ENCODE assay signal across 30 mouse cellular contexts in genomic region chr15:79263726-79264125, GRCm38 (mm10). TPM values are rescaled to one million over a fixed set of nuclear protein-coding genes. Genes with fewer than 3 reads are reported as not detected.
"Had no signal": no experiment of that assay in that cellular context is flagged by ENCODE, and none has a peak within 500 bp of the region (broad histone marks: within the 10 kb centered on the region; RNA-seq: fewer than 3 reads in every experiment).

No protein-coding gene starts in this region.

- H3K9me3 ChIP-seq: heart, embryonic 15.5 days; hindbrain, embryonic 13.5 days; hindbrain, embryonic 15.5 days; kidney, embryonic 15.5 days; limb, embryonic 13.5 days; limb, embryonic 15.5 days had no signal

- H3K27ac ChIP-seq: heart, adult 2 months; heart, embryonic 15.5 days; hindbrain, embryonic 13.5 days; hindbrain, embryonic 15.5 days; hindbrain, postnatal 0 days; kidney, embryonic 15.5 days; kidney, postnatal 0 days; limb, embryonic 13.5 days; limb, embryonic 15.5 days; liver, embryonic 12.5 days; liver, embryonic 14.5 days had no signal

- H3K9ac ChIP-seq: heart, embryonic 15.5 days; hindbrain, embryonic 13.5 days; hindbrain, embryonic 15.5 days; kidney, embryonic 15.5 days; limb, embryonic 13.5 days; limb, embryonic 15.5 days; liver, embryonic 12.5 days; liver, embryonic 14.5 days had no signal

- H3K36me3 ChIP-seq: heart, embryonic 15.5 days; hindbrain, embryonic 13.5 days; hindbrain, embryonic 15.5 days; kidney, embryonic 15.5 days; limb, embryonic 13.5 days; limb, embryonic 15.5 days; liver, embryonic 12.5 days had no signal

- H3K4me3 ChIP-seq: heart, adult 2 months; heart, embryonic 15.5 days; hindbrain, embryonic 13.5 days; hindbrain, embryonic 15.5 days; kidney, embryonic 15.5 days; limb, embryonic 13.5 days; limb, embryonic 15.5 days; liver, embryonic 12.5 days had no signal

- DNase-seq: gastrocnemius, postnatal 14 days; gastrocnemius, postnatal 36 days; heart, adult 11 months; heart, adult 2 months; heart, postnatal 14 days; heart, postnatal 36 days; kidney, adult 11 months; kidney, adult 2 months; kidney, adult 9 months; kidney, postnatal 14 days; kidney, postnatal 36 days; layer of hippocampus, adult 9-11 months; layer of hippocampus, postnatal 36 days; left cerebral cortex, postnatal 4 days had no signal

- H3K4me2 ChIP-seq: heart, embryonic 11.5 days; heart, embryonic 15.5 days; hindbrain, embryonic 13.5 days; hindbrain, embryonic 15.5 days; kidney, embryonic 15.5 days; limb, embryonic 13.5 days; limb, embryonic 15.5 days; liver, embryonic 12.5 days had no signal

- ATAC-seq: hindbrain, postnatal 0 days; intestine, embryonic 16.5 days; liver, embryonic 12.5 days had no signal

RNA-seq across cellular contexts. Expression of gene Slc16a8, which starts 9.2 kb away (rescaled TPM):
- total RNA-seq: hematopoietic stem cell, adult 5-6 weeks; left cerebral cortex, adult 18-20 months; left cerebral cortex, postnatal 4 days; liver, adult 2 months had no signal
- polyA plus RNA-seq: intestine, embryonic 16.5 days; kidney, postnatal 0 days; limb, embryonic 11.5 days; liver, adult 2 months; liver, embryonic 12.5 days; liver, embryonic 14.5 days had no signal

RNA-seq across cellular contexts. Expression of gene Baiap2l2, which starts 21.6 kb away (rescaled TPM):
- total RNA-seq: liver, adult 2 months had no signal

RNA-seq across cellular contexts. Expression of gene Gm49486, which starts 34.5 kb away (rescaled TPM):
- total RNA-seq: hematopoietic stem cell, adult 5-6 weeks; liver, adult 2 months had no signal
- polyA plus RNA-seq: liver, adult 2 months had no signal
